Mouse (Mus musculus): Measurements from ENCODE around the gene Phf21a.

Gene Phf21a

DNA sequence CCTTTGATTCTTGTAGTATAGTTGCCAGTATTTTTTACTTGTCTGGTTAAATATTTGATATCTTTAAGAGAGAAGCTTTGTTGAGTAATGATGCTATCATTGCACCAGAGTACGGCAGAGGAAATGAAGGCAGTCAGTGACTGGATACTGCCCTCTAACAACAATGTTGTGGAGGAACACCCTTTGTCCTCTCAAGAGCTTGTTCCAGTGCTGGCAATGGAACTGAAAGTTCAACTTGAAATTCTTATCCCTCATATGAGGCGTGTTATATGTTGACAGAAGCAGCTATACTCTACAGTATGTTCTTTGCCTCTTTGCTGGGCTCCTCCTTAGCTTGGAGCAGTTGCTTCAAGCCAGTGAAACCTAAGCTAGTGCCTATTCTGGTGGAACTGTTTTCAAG is 147.4 kb downstream of the Phf21a start:
- no peaks in the 10 kb centered on the region for H3K27me3 ChIP-seq (ENCODE audit: insufficient read depth, low read length)
- H3K4me1 ChIP-seq (replicated peaks; ENCODE audit: low read depth, low read length) = peaks cover 19% of the 10 kb centered on the region
- H3K9me3 ChIP-seq (ENCODE audit: low read length) = no peaks in the 10 kb centered on the region
- peaks cover 43% of the 10 kb centered on the region for H3K36me3 ChIP-seq (ENCODE audit: insufficient read depth, low read length)
- TF ChIP-seq NANOG (IDR thresholded peaks at IDR 0.05; ENCODE audit: borderline replicate concordance, low read length) = no peak
- TF ChIP-seq POU5F1 (IDR thresholded peaks at IDR 0.05; ENCODE audit: borderline replicate concordance, low read length) = no peak
- no peak for TF ChIP-seq CTCF (conservative IDR thresholded peaks at IDR 0.05; ENCODE audit: low read length)
- no peak overlapping the region for H3K4me3 ChIP-seq (replicated peaks; ENCODE audit: low read length)

DNA sequence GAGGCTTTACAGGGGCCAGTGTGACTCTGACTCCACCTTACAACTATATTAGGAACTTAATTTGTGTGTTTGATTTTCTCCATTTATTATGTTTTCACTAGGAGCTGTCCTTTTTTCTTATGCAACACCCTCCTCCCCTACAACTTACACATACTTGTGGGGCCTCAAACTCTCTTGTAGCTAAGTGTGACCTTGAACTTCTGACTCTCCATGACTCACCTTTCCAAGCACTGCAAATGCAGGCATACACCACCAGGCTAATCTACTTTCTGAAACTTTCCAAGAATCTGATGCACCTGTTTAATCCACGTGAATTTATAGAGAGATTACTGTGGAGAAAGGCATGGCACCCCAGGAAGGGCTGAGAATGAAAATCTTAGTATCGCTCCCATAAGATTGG is 147.9 kb downstream of the Phf21a start:
- Histone ChIP-seq H3K4me1 (replicated peaks; ENCODE audit: low read depth, low read length) (peaks cover 19% of the 10 kb centered on the region), H3K36me3 (ENCODE audit: insufficient read depth, low read length) (peaks cover 41% of the 10 kb centered on the region), H3K9me3 (ENCODE audit: low read length) (no peaks in the 10 kb centered on the region), H3K4me3 (replicated peaks; ENCODE audit: low read length) (no peak overlapping the region), H3K27me3 (ENCODE audit: insufficient read depth, low read length) (no peaks in the 10 kb centered on the region)
- TF ChIP-seq CTCF (conservative IDR thresholded peaks at IDR 0.05; ENCODE audit: low read length) (no peak), NANOG (IDR thresholded peaks at IDR 0.05; ENCODE audit: borderline replicate concordance, low read length) (no peak), POU5F1 (IDR thresholded peaks at IDR 0.05; ENCODE audit: borderline replicate concordance, low read length) (no peak)

DNA sequence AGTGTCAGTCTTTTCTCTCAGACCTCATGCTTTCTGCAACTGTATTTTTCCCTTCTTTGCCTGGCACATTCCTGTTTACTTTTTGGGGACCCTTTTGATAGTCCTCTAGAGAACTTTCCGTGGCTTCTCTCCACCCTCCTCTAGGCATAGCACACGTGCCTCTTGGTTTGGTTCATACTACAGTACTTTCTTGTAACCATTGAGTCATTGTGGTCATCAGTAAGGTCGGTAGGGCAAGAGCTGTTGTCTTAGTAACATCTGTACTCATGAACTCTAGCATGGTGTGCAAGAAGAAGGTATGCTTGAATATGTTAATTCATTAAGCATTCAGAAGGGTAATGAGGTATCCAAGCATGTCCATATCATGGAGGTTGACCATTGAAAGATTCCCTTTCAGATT is 148.4 kb downstream of the Phf21a start:
- no peaks in the 10 kb centered on the region for H3K9me3 ChIP-seq (ENCODE audit: low read length)
- no peak overlapping the region for H3K4me3 ChIP-seq (replicated peaks; ENCODE audit: low read length)
- TF ChIP-seq CTCF (conservative IDR thresholded peaks at IDR 0.05; ENCODE audit: low read length) (no peak), POU5F1 (IDR thresholded peaks at IDR 0.05; ENCODE audit: borderline replicate concordance, low read length) (no peak), NANOG (IDR thresholded peaks at IDR 0.05; ENCODE audit: borderline replicate concordance, low read length) (no peak)
- peaks cover 36% of the 10 kb centered on the region for H3K36me3 ChIP-seq (ENCODE audit: insufficient read depth, low read length)
- H3K27me3 ChIP-seq (ENCODE audit: insufficient read depth, low read length) = no peaks in the 10 kb centered on the region
- peaks cover 19% of the 10 kb centered on the region for H3K4me1 ChIP-seq (replicated peaks; ENCODE audit: low read depth, low read length)

DNA sequence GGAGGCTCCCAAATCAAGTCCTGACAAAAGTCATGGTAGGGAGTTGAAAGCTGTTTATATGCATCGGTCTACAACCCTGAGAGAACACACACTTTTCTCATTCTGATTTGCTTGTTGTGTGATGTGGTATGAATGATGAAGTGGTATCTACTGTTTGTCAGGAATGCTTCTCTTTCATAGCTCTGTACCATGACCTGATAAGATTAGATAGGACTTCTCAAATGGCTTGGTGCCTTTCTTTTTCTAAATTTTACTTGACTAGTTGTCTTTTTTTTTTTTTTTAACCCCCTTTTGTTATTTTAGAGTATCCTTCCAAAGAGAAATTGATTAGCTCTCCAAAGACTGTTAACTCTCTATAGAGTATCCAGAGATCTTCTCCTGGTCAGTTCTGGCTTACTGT is 153.2 kb downstream of the Phf21a start:
- TF ChIP-seq POU5F1 (IDR thresholded peaks at IDR 0.05; ENCODE audit: borderline replicate concordance, low read length) (no peak), NANOG (IDR thresholded peaks at IDR 0.05; ENCODE audit: borderline replicate concordance, low read length) (no peak), CTCF (conservative IDR thresholded peaks at IDR 0.05; ENCODE audit: low read length) (no peak)
- Histone ChIP-seq H3K36me3 (ENCODE audit: insufficient read depth, low read length) (peaks cover 33% of the 10 kb centered on the region), H3K4me1 (replicated peaks; ENCODE audit: low read depth, low read length) (peaks cover 7% of the 10 kb centered on the region)

DNA sequence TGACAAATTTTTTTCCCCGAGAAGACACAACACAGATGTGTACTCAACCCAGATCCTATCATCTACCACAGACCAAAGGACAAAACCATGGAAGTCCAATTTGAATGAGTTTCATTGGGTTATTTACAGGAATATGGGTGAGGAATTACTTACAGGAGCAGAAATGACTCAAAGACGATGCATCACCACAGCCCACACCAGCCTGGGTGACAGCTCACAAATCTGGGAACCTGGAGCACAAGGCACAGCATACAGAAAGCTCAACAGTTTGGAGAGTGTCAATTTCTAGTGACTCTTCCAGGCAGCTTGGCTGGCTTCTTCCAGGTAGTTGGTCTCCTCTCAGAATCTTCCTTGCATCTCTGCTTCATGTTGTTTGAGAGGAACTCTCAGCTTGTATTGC is 154.8 kb downstream of the Phf21a start:
- Histone ChIP-seq H3K9me3 (ENCODE audit: low read length) (no peaks in the 10 kb centered on the region), H3K4me3 (replicated peaks; ENCODE audit: low read length) (no peak overlapping the region), H3K27me3 (ENCODE audit: insufficient read depth, low read length) (no peaks in the 10 kb centered on the region), H3K4me1 (replicated peaks; ENCODE audit: low read depth, low read length) (0 out of 2 replicates have a peak, but pooled peaks cover 3% of the 10 kb centered on the region), H3K36me3 (ENCODE audit: insufficient read depth, low read length) (peaks cover 35% of the 10 kb centered on the region)
- TF ChIP-seq CTCF (conservative IDR thresholded peaks at IDR 0.05; ENCODE audit: low read length) (no peak), POU5F1 (IDR thresholded peaks at IDR 0.05; ENCODE audit: borderline replicate concordance, low read length) (no peak)

More for the DNA sequence above, 153.2 kb downstream of the Phf21a start:
- H3K4me3 ChIP-seq (replicated peaks; ENCODE audit: low read length) = no peak overlapping the region
- H3K9me3 ChIP-seq (ENCODE audit: low read length) = no peaks in the 10 kb centered on the region
- H3K27me3 ChIP-seq (ENCODE audit: insufficient read depth, low read length) = no peaks in the 10 kb centered on the region

DNA sequence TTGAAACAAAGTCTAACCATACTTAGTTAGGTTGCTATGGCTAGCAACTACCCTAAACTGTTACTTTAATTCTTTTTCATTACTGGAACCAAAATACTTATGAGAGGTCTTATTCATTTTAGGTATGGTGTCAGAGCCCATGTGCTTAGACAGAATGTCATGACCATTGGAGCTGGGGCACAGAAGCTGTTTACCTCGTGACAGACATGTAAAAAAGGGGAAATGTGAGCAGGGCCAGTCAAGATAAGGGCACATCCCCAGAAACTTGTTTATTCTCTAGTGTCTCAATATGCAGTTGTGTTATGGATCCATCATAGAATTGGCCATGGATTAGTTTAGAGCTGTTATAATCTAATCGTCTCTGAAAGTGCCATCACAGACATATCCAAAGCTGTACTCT is 157.6 kb downstream of the Phf21a start:
- Histone ChIP-seq H3K9me3 (ENCODE audit: low read length) (no peaks in the 10 kb centered on the region), H3K4me3 (replicated peaks; ENCODE audit: low read length) (no peak overlapping the region), H3K4me1 (replicated peaks; ENCODE audit: low read depth, low read length) (no peaks in the 10 kb centered on the region), H3K27me3 (ENCODE audit: insufficient read depth, low read length) (no peaks in the 10 kb centered on the region), H3K36me3 (ENCODE audit: insufficient read depth, low read length) (peaks cover 29% of the 10 kb centered on the region)
- TF ChIP-seq POU5F1 (IDR thresholded peaks at IDR 0.05; ENCODE audit: borderline replicate concordance, low read length) = no peak
- no peak for TF ChIP-seq NANOG (IDR thresholded peaks at IDR 0.05; ENCODE audit: borderline replicate concordance, low read length)
- no peak for TF ChIP-seq CTCF (conservative IDR thresholded peaks at IDR 0.05; ENCODE audit: low read length)

DNA sequence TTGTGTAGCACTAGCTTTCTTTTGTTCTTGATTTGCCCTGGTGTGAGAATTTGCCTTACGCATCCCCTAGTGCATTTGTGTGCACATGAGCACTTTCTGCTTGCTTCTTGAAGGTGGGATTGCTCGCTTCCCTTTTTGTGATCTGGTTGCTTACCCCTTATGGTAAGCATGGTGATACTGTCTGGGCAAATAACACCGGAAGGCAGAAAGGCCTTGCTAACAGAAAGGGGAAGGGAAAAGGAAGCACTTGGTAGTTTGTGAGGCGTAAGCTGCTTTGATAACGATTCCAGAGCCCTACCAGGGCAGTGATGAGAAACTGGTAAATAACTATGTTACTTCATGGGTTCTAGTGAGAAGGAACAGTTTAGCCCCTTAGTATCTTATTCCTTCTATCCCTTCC is 160.9 kb downstream of the Phf21a start:
- Histone ChIP-seq H3K27me3 (ENCODE audit: insufficient read depth, low read length) (no peaks in the 10 kb centered on the region), H3K4me1 (replicated peaks; ENCODE audit: low read depth, low read length) (peaks cover 19% of the 10 kb centered on the region)

DNA sequence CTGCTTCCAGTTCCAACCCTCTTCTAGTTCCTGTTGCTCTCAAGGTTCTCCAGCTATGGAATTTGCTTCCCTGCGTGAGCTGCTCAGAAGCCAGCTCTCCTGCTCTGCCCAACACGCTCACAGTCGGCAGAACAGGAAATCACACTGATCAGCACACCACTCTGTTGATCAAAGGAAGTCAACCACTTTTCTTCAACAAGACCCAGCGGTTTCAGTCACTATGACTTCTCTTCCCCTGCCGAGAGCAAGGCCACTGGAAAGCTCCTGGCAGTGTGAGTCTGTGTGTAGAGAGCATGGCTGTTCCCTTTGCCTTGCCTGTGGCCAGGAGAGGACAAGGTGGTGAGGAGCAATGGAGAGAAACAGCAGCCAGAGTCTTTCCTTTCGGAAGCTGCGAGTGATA is 163.2 kb downstream of the Phf21a start:
- no peak for TF ChIP-seq CTCF (conservative IDR thresholded peaks at IDR 0.05; ENCODE audit: low read length)
- no peak for TF ChIP-seq POU5F1 (IDR thresholded peaks at IDR 0.05; ENCODE audit: borderline replicate concordance, low read length)
- TF ChIP-seq NANOG (IDR thresholded peaks at IDR 0.05; ENCODE audit: borderline replicate concordance, low read length) = no peak
- H3K36me3 ChIP-seq (ENCODE audit: insufficient read depth, low read length) = peaks cover 28% of the 10 kb centered on the region
- H3K4me3 ChIP-seq (replicated peaks; ENCODE audit: low read length) = no peak overlapping the region
- no peaks in the 10 kb centered on the region for H3K9me3 ChIP-seq (ENCODE audit: low read length)
- no peaks in the 10 kb centered on the region for H3K27me3 ChIP-seq (ENCODE audit: insufficient read depth, low read length)
- H3K4me1 ChIP-seq (replicated peaks; ENCODE audit: low read depth, low read length) = peaks cover 19% of the 10 kb centered on the region

More for the DNA sequence above, 160.9 kb downstream of the Phf21a start:
- Histone ChIP-seq H3K9me3 (ENCODE audit: low read length) (no peaks in the 10 kb centered on the region), H3K4me3 (replicated peaks; ENCODE audit: low read length) (no peak overlapping the region), H3K36me3 (ENCODE audit: insufficient read depth, low read length) (peaks cover 23% of the 10 kb centered on the region)
- TF ChIP-seq NANOG (IDR thresholded peaks at IDR 0.05; ENCODE audit: borderline replicate concordance, low read length) (no peak), POU5F1 (IDR thresholded peaks at IDR 0.05; ENCODE audit: borderline replicate concordance, low read length) (no peak), CTCF (conservative IDR thresholded peaks at IDR 0.05; ENCODE audit: low read length) (no peak)

DNA sequence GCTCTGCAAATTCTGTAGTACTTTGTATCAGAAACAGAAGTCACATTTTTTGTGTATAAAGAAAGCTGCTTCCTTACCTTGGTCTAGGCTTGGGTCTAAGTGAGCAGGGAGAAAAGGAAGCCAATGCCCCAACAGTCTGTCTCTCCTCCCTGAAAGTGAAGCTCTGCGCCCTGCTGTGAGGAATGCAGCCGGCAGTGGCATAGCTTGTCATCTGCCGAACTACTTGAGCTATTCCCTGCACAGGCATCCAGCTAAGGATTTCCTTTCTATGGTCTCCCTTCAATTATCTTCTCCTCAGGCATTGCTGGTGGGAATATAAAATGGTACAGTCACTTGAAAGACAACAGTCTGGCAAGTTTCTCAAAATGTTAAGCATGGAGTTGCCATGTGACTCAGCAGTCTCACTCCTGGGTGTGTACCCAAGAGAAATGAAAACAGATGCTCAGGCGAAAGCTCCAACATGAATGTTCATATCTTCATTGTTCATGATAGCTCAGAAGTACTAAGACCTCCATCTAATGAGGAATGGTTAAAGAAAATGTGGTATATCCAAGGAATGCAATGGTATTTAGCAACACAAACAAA is 164.5 kb downstream of the Phf21a start:
- no peaks in the 10 kb centered on the region for H3K9me3 ChIP-seq (ENCODE audit: low read length)
- no peaks in the 10 kb centered on the region for H3K27me3 ChIP-seq (ENCODE audit: insufficient read depth, low read length)
- peaks cover 19% of the 10 kb centered on the region for H3K4me1 ChIP-seq (replicated peaks; ENCODE audit: low read depth, low read length)
- peaks cover 26% of the 10 kb centered on the region for H3K36me3 ChIP-seq (ENCODE audit: insufficient read depth, low read length)
- TF ChIP-seq NANOG (IDR thresholded peaks at IDR 0.05; ENCODE audit: borderline replicate concordance, low read length) (no peak), CTCF (conservative IDR thresholded peaks at IDR 0.05; ENCODE audit: low read length) (no peak), POU5F1 (IDR thresholded peaks at IDR 0.05; ENCODE audit: borderline replicate concordance, low read length) (no peak)
- no peak overlapping the region for H3K4me3 ChIP-seq (replicated peaks; ENCODE audit: low read length)

Measured in E14TG2a.4 (cell line).